Mouse (Mus musculus) stomach, embryonic 15.5 days (tissue): Measurements from ENCODE around the gene Cckar. TPM values are rescaled to one million over a fixed set of nuclear protein-coding genes. Genes with fewer than 3 reads are reported as not detected.

ENCODE experiments used
- ATAC-seq: fragments of 200-750 bp; cut with Nextera tagmentation; 2 replicates; pipeline ENCODE4 v1.8.0; 2017; ENCODE audit warnings: low read depth, moderate number of reproducible peaks, moderate TSS enrichment; ENCODE audit not compliant: insufficient read depth, low FRiP score
- H3K27ac ChIP-seq: fragments of 300-500 bp; sonication (generic); 2 replicates; pipeline ENCODE4 v1.5.1; 2015; ENCODE audit warnings: mild to moderate bottlenecking, inconsistent platforms
- H3K27me3 ChIP-seq: fragments of 300-500 bp; sonication (generic); replicated peaks from 2 replicates; pipeline ENCODE4 v1.6.1; 2015; ENCODE audit warnings: inconsistent platforms
- H3K36me3 ChIP-seq: fragments of 300-500 bp; sonication (generic); 2 replicates; pipeline ENCODE4 v1.6.1; 2015; ENCODE audit warnings: inconsistent platforms
- H3K4me1 ChIP-seq: fragments of 300-500 bp; sonication (generic); 2 replicates; pipeline ENCODE4 v1.6.1; 2015; ENCODE audit warnings: inconsistent platforms
- H3K4me2 ChIP-seq: fragments of 300-500 bp; sonication (generic); 2 replicates; pipeline ENCODE4 v1.6.1; 2015; ENCODE audit warnings: mild to moderate bottlenecking, inconsistent platforms
- H3K4me3 ChIP-seq: fragments of 300-500 bp; sonication (generic); replicated peaks from 2 replicates; pipeline ENCODE4 v1.5.1; 2015; ENCODE audit warnings: inconsistent platforms
- H3K9ac ChIP-seq: fragments of 300-500 bp; sonication (generic); 2 replicates; pipeline ENCODE4 v1.6.1; 2015; ENCODE audit warnings: inconsistent platforms
- H3K9me3 ChIP-seq: fragments of 300-500 bp; sonication (generic); 2 replicates; pipeline ENCODE4 v1.6.1; 2016; ENCODE audit warnings: inconsistent platforms
- WGBS: fragments of 180-500 bp; shearing (Covaris S2); methylation state at CpG from one replicate; pipeline ENCODE4 v1.1.7; 2015; 5-methylcytosine and 5-hydroxymethylcytosine counted together
- polyA plus RNA-seq: library from polyadenylated mRNA; unstranded; fragments of >200 nt; fragmentation: Nextera tagmentation; extraction: Ambion mirVana; gene quantifications from 2 replicates; pipeline ENCODE4 v1.2.1, GENCODE M21; 2015

The Cckar gene
- 82.0 and 114 TPM in 2 replicates for polyA plus RNA-seq

GRCm38 (mm10) chr5:53707235-53708177 lies at the start of gene Cckar:
TSS of gene Cckar (minus strand) at chr5:53707705.
- ATAC-seq: peak; percentile 86
- WGBS: 43% methylated on average over 11 of the region's 11 CpGs
- H3K27ac ChIP-seq: no peak within 1 kb of the TSS; the same call in 1 of the 2 replicates
- H3K4me3 ChIP-seq: peak within 1 kb of the TSS; percentile 28
- H3K36me3 ChIP-seq: no peaks in the 10 kb centered on the region
- H3K4me1 ChIP-seq: no peaks in the 10 kb centered on the region
- H3K9ac ChIP-seq: no peak within 1 kb of the TSS
- no peaks in the 10 kb centered on the region for H3K27me3 ChIP-seq
- H3K4me2 ChIP-seq: peak within 1 kb of the TSS; percentile 22; the same call in 1 of the 2 replicates
- no peaks in the 10 kb centered on the region for H3K9me3 ChIP-seq

GRCm38 (mm10) chr5:53744061-53744460 lies 36.6 kb upstream of the Cckar start:
- Histone ChIP-seq H3K36me3 (no peaks in the 10 kb centered on the region), H3K9me3 (no peaks in the 10 kb centered on the region), H3K4me3 (no peak overlapping the region), H3K4me2 (no peak overlapping the region), H3K27ac (no peak overlapping the region), H3K4me1 (no peaks in the 10 kb centered on the region), H3K27me3 (no peaks in the 10 kb centered on the region), H3K9ac (no peak overlapping the region)
- 66% methylated on average over 2 of the region's 2 CpGs for WGBS
- ATAC-seq: no peak

GRCm38 (mm10) chr5:53732933-53733332 lies 25.4 kb upstream of the Cckar start:
- H3K36me3 ChIP-seq: no peaks in the 10 kb centered on the region
- H3K4me2 ChIP-seq: no peak overlapping the region
- H3K4me3 ChIP-seq: no peak overlapping the region
- H3K9ac ChIP-seq: no peak overlapping the region
- H3K4me1 ChIP-seq: no peaks in the 10 kb centered on the region
- H3K9me3 ChIP-seq: no peaks in the 10 kb centered on the region
- no peaks in the 10 kb centered on the region for H3K27me3 ChIP-seq
- peak; percentile 56; the same call in 1 of the 2 replicates for ATAC-seq
- no peak overlapping the region for H3K27ac ChIP-seq
- WGBS: 40% methylated on average over 10 of the region's 10 CpGs

GRCm38 (mm10) chr5:53727606-53728005 lies 20.1 kb upstream of the Cckar start:
- no peak overlapping the region for H3K9ac ChIP-seq
- no peaks in the 10 kb centered on the region for H3K36me3 ChIP-seq
- H3K4me2 ChIP-seq: no peak overlapping the region
- peak; percentile 53; the same call in 1 of the 2 replicates for ATAC-seq
- H3K9me3 ChIP-seq: no peaks in the 10 kb centered on the region
- H3K4me1 ChIP-seq: no peaks in the 10 kb centered on the region
- WGBS: 66% methylated on average over 3 of the region's 3 CpGs
- H3K27ac ChIP-seq: no peak overlapping the region
- H3K27me3 ChIP-seq: no peaks in the 10 kb centered on the region
- H3K4me3 ChIP-seq: no peak overlapping the region

GRCm38 (mm10) chr5:53726011-53726410 lies 18.5 kb upstream of the Cckar start:
- Histone ChIP-seq H3K4me2 (no peak overlapping the region), H3K27ac (no peak overlapping the region), H3K4me1 (no peaks in the 10 kb centered on the region), H3K36me3 (no peaks in the 10 kb centered on the region), H3K9ac (no peak overlapping the region), H3K4me3 (no peak overlapping the region), H3K27me3 (no peaks in the 10 kb centered on the region), H3K9me3 (no peaks in the 10 kb centered on the region)
- WGBS: 75% methylated on average over 5 of the region's 5 CpGs
- no peak for ATAC-seq

GRCm38 (mm10) chr5:53716462-53716861 lies 9.0 kb upstream of the Cckar start:
- Histone ChIP-seq H3K36me3 (no peaks in the 10 kb centered on the region), H3K4me2 (no peak overlapping the region), H3K9me3 (no peaks in the 10 kb centered on the region), H3K4me1 (no peaks in the 10 kb centered on the region), H3K27ac (no peak overlapping the region), H3K4me3 (no peak overlapping the region), H3K9ac (no peak overlapping the region), H3K27me3 (no peaks in the 10 kb centered on the region)
- ATAC-seq: no peak; the same call in 1 of the 2 replicates
- 52% methylated on average over 5 of the region's 5 CpGs for WGBS

- no peaks in the 10 kb centered on the region for H3K27me3 ChIP-seq
- H3K9me3 ChIP-seq: no peaks in the 10 kb centered on the region
- H3K4me2 ChIP-seq: no peak overlapping the region
- H3K27ac ChIP-seq: no peak overlapping the region
- no peaks in the 10 kb centered on the region for H3K36me3 ChIP-seq
- no peaks in the 10 kb centered on the region for H3K4me1 ChIP-seq
- 72% methylated on average over 9 of the region's 9 CpGs for WGBS
- H3K4me3 ChIP-seq: no peak overlapping the region
- H3K9ac ChIP-seq: no peak overlapping the region
- no peak for ATAC-seq
Observed at GRCm38 (mm10) chr5:53711277-53711676, 3.8 kb upstream of the Cckar start.

GRCm38 (mm10) chr5:53708191-53708590 lies 686 bp upstream of the Cckar start:
- H3K4me1 ChIP-seq: no peaks in the 10 kb centered on the region
- ATAC-seq: no peak
- H3K9ac ChIP-seq: no peak overlapping the region
- no peak overlapping the region for H3K4me2 ChIP-seq
- no peaks in the 10 kb centered on the region for H3K27me3 ChIP-seq
- H3K9me3 ChIP-seq: no peaks in the 10 kb centered on the region
- H3K36me3 ChIP-seq: no peaks in the 10 kb centered on the region
- H3K4me3 ChIP-seq: no peak overlapping the region
- 66% methylated on average over 4 of the region's 4 CpGs for WGBS
- H3K27ac ChIP-seq: no peak overlapping the region; the same call in 1 of the 2 replicates

GRCm38 (mm10) chr5:53702686-53703085 lies 4.8 kb downstream of the Cckar start:
- Histone ChIP-seq H3K9me3 (no peaks in the 10 kb centered on the region), H3K4me2 (no peak overlapping the region), H3K27me3 (no peaks in the 10 kb centered on the region), H3K4me1 (no peaks in the 10 kb centered on the region), H3K4me3 (no peak overlapping the region), H3K27ac (no peak overlapping the region), H3K36me3 (no peaks in the 10 kb centered on the region), H3K9ac (no peak overlapping the region)
- WGBS: 69% methylated on average over 14 of the region's 14 CpGs
- ATAC-seq: no peak

GRCm38 (mm10) chr5:53697794-53698193 lies 9.7 kb downstream of the Cckar start:
- 52% methylated on average over 9 of the region's 9 CpGs for WGBS
- H3K36me3 ChIP-seq: no peaks in the 10 kb centered on the region
- no peaks in the 10 kb centered on the region for H3K27me3 ChIP-seq
- no peaks in the 10 kb centered on the region for H3K9me3 ChIP-seq
- H3K27ac ChIP-seq: no peak overlapping the region
- no peak overlapping the region for H3K4me3 ChIP-seq
- no peak overlapping the region for H3K9ac ChIP-seq
- ATAC-seq: no peak
- H3K4me2 ChIP-seq: no peak overlapping the region
- no peaks in the 10 kb centered on the region for H3K4me1 ChIP-seq

GRCm38 (mm10) chr5:53696701-53697100 lies 10.8 kb downstream of the Cckar start:
- 47% methylated on average over 3 of the region's 3 CpGs for WGBS
- no peak for ATAC-seq
- H3K4me1 ChIP-seq: no peaks in the 10 kb centered on the region
- no peaks in the 10 kb centered on the region for H3K9me3 ChIP-seq
- no peak overlapping the region for H3K4me2 ChIP-seq
- no peaks in the 10 kb centered on the region for H3K36me3 ChIP-seq
- H3K4me3 ChIP-seq: no peak overlapping the region
- no peaks in the 10 kb centered on the region for H3K27me3 ChIP-seq
- no peak overlapping the region for H3K9ac ChIP-seq
- H3K27ac ChIP-seq: no peak overlapping the region

GRCm38 (mm10) chr5:53692662-53693061 lies 14.8 kb downstream of the Cckar start:
- Histone ChIP-seq H3K9me3 (no peaks in the 10 kb centered on the region), H3K27me3 (no peaks in the 10 kb centered on the region), H3K27ac (no peak overlapping the region), H3K4me3 (no peak overlapping the region), H3K4me1 (no peaks in the 10 kb centered on the region), H3K36me3 (no peaks in the 10 kb centered on the region), H3K4me2 (no peak overlapping the region), H3K9ac (no peak overlapping the region)
- ATAC-seq: no peak
- 94% methylated on average over 1 of the region's 1 CpGs for WGBS
